Mouse (Mus musculus) lung, postnatal 25 days (tissue): ENCODE measurements around the gene Gfi1.

ENCODE experiments used
- DNase-seq: peaks from one replicate; pipeline ENCODE4 v3.0.0; 2022; ENCODE audit warnings: low spot score

The Gfi1 gene

GRCm38 (mm10) chr5:107725435-107726261 is at the start of gene Gfi1:
Gfi1 (minus strand) TSS chr5:107726036.
- DNase-seq, result peak; percentile 21

GRCm38 (mm10) chr5:107772049-107772448 is 46.2 kb upstream of the Gfi1 start:
- no peak for DNase-seq

- no peak for DNase-seq
Measured at GRCm38 (mm10) chr5:107768224-107768623, 42.4 kb upstream of the Gfi1 start.

- DNase-seq, result no peak
Measured at GRCm38 (mm10) chr5:107765946-107766345, 40.1 kb upstream of the Gfi1 start.

GRCm38 (mm10) chr5:107764486-107764885 is 38.6 kb upstream of the Gfi1 start:
- DNase-seq, result no peak

- DNase-seq, result no peak
Measured at GRCm38 (mm10) chr5:107763674-107764073, 37.8 kb upstream of the Gfi1 start.

- DNase-seq, result no peak
Measured at GRCm38 (mm10) chr5:107759121-107759520, 33.3 kb upstream of the Gfi1 start.

- no peak for DNase-seq
Measured at GRCm38 (mm10) chr5:107756072-107756471, 30.2 kb upstream of the Gfi1 start.

- DNase-seq, result peak; percentile 18
Measured at GRCm38 (mm10) chr5:107754740-107755139, 28.9 kb upstream of the Gfi1 start.

GRCm38 (mm10) chr5:107753656-107754055 is 27.8 kb upstream of the Gfi1 start:
- DNase-seq, result no peak

- peak; percentile 36 for DNase-seq
Measured at GRCm38 (mm10) chr5:107749229-107749916, 23.5 kb upstream of the Gfi1 start.

GRCm38 (mm10) chr5:107739023-107739422 is 13.2 kb upstream of the Gfi1 start:
- no peak for DNase-seq

GRCm38 (mm10) chr5:107738296-107738695 is 12.5 kb upstream of the Gfi1 start:
- no peak for DNase-seq

GRCm38 (mm10) chr5:107736171-107736570 is 10.3 kb upstream of the Gfi1 start:
- no peak for DNase-seq

GRCm38 (mm10) chr5:107731844-107732243 is 6.0 kb upstream of the Gfi1 start:
- DNase-seq, result no peak

- DNase-seq, result no peak
Measured at GRCm38 (mm10) chr5:107731408-107731807, 5.6 kb upstream of the Gfi1 start.

GRCm38 (mm10) chr5:107727007-107727402 is 1.2 kb upstream of the Gfi1 start:
- DNase-seq, result no peak

GRCm38 (mm10) chr5:107726281-107727006 is 608 bp upstream of the Gfi1 start:
- DNase-seq, result no peak

- no peak for DNase-seq
Measured at GRCm38 (mm10) chr5:107724661-107725434, 988 bp downstream of the Gfi1 start.

GRCm38 (mm10) chr5:107723541-107724511 is 2.0 kb downstream of the Gfi1 start:
- peak; percentile 26 for DNase-seq
